Mouse (Mus musculus) monocyte, adult 2 months (primary cell): Measurements from ENCODE around the gene Lrrc8d.
"Not testable (repeated sequence)": the region's sequence is repeated elsewhere in the genome, so short reads cannot be mapped to it uniquely, and the experiment has no call there.

Experiments used
- DNase-seq, 2 experiments: peaks; one replicate each; pipeline ENCODE4 v3.0.0; 2022; ENCODE audit warnings: low spot score in 2 of 2, low read depth in 1 of 2

Gene Lrrc8d

GRCm38 (mm10) chr5:105853271-105853670 lies 153.5 kb downstream of the Lrrc8d start:
- DNase-seq = no peak

DNA sequence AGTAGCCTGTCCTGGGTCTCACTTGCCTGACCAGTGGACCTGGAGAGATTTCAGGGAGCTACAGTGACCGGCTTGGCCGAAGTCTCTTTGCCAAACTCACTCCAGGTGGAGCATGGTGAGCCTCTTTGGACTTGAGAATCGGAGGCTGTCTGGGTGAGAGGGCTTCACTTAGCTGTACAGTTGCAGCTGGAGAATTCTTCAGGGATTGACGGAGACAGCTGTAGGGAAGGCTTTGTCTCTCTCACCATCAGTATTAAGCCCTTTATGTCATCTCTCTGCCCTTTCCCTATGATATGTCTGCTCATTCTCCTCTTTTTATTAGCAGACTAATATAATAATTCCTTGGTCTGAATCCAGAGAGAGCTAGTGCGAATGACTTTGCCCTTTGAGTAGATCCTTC lies 157.7 kb downstream of the Lrrc8d start:
- no peak for DNase-seq

- no peak for DNase-seq
These were observed 159.3 kb downstream of the Lrrc8d start for GRCm38 (mm10) chr5:105858754-105859694.

DNA sequence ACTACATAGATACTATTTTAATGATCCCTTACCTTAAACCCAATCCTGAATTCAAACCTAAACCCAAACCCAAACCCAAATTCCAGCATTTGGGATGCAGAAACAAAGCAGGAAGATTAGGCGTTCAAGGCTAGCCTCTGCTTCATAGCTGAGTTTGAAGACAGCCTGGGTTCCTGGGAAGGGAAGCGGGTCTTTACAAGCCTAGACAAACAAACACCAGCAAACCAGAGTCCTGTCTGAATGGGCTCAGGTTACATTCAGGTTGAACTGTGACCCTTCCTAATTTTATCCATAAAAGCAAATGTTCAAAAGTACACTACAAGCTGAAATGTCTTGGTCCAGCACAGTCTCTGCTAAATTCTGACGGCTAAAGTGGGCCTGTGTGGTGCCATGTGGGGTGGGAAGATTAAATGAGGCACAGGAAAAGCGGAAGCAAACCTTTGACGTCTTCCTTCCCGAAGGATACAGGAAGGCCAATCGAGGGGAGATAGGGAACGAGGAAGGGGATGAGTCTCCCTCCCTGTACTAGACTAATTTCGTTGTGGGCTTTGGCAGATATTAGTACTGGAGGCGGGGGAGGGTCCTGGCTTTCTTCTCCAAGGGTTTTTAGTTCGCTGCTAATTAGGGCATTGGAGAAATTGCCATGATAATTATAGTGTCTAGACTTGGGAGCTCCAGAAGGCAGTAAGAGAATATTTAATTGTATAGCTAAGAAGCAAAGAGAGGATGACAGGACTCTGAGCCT lies 160.1 kb downstream of the Lrrc8d start:
- DNase-seq = no peak

DNA sequence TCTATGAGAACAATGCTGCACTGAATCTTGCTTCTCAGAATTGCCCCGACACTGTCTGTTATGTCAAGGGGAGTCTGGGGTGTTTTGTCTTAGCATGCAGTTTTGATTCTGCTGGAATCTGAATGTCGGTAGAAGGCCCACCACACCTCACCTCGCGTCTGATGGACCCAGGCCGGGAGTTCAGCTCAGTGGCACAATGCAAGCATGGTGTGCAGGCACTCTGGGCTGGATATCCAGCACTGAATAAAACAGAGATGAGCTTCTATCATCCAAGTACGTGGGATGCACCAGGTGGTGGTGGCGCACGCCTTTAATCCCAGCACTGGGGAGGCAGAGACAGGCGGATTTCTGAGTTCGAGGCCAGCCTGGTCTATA lies 160.7 kb downstream of the Lrrc8d start:
- no peak for DNase-seq

- DNase-seq = no peak
These were observed 161.8 kb downstream of the Lrrc8d start for GRCm38 (mm10) chr5:105861616-105862015.

DNA sequence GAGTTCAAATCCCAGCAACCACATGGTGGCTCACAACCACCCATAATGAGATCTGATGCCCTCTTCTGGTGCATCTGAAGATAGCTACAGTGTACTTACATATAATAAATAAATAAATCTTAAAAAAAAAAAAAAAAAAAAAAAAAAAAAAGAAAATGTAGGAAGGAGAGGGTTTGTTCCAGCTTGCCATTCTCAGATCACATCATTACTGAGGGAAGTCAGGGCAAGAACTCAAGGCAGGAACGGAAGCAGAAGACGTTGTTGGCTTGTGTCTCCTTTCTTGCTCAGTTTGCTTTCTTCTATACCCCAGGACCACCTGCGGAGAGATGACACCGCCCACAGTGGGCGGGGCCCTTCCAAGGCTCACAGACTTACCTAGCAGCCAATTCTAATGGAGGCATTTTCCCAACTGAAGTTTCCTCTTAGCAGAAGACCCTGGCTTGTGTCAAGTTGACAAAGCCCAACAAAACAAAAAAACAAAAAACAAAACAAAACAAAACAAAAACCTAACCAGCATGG lies 165.4 kb downstream of the Lrrc8d start:
- not testable (repeated sequence) for DNase-seq

DNA sequence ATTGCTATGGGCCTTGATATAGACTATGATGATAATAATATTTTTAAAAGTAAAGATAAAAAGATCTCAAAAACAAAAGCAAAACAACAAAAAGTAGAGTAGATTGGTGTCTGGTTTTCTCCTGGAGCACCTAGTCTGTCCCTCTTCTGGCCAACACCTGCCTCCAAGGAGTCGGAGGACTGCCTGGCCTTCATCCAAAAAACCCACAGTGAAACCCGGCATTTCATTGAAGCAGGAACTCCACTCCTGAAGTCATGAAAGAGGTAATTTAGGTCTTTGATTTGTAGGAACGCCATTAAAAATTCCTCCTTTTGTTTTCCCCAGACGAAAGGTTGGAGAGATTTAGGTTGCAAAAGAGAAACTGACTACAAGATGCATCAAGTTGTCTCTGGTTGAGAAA lies 167.7 kb downstream of the Lrrc8d start:
- no peak for DNase-seq

- no peak for DNase-seq
These were observed 168.2 kb downstream of the Lrrc8d start for GRCm38 (mm10) chr5:105867841-105868447.

- peak; percentile 20 to 65 for DNase-seq
These were observed 168.8 kb downstream of the Lrrc8d start for GRCm38 (mm10) chr5:105868593-105868992.

- no peak for DNase-seq
These were observed 170.0 kb downstream of the Lrrc8d start for GRCm38 (mm10) chr5:105869739-105870138.

DNA sequence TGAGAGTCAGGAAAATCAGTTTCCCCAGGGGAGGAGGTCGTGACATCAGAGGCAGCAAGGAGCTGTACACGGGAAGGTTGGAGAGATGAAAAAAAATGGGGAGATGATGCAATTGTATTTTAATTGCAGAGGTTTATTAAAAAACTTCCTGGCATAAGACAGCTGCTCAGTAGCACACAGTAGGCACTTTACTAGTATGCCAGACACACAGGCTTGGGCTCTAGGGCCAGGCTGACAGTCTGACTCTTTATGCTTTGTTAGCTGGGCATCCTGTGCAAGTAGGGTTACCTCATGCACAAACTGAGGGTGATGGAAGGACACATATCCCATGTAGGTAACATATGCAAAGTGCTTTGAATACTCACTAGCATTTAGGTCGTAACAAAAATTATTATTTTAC lies 171.4 kb downstream of the Lrrc8d start:
- no peak for DNase-seq

GRCm38 (mm10) chr5:105872176-105872575 lies 172.4 kb downstream of the Lrrc8d start:
- no peak for DNase-seq

DNA sequence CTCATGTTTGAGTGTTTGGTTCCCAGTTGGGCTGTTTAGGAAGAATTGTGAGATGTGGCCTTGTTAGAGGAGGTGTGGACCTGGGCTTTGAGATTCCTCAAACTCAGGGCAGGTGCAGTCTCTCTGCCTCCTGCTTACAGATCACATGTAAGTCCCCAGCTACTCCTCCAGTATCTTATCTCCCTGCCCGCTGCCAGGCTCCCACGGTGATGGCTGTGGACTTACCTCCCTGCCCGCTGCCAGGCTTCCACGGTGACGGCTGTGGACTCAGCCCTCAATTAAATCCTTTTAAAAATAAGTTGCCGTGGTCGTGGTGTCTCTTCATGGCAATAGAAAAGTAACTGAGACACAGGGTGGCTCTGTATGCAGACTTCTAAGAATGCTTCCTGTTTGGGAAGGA lies 173.1 kb downstream of the Lrrc8d start:
- no peak for DNase-seq

DNA sequence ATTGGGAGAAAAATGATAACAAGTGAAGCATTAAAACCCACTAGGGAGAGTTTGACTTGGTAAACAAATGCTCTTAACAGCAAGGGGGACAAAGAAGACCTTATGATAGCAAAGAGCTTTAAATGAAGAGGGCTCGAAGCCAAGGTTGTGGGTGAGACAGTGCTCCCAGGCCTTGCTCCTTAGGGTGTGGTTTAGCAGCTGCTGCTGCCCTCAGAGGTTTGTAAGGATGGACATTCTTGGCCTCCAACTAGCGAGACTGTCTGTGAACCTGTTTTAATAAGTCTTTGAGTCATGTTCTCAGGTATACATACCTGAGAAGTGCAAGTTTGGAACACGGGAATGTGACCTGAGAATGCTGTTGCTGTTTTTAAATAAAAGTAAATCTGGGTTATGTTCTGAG lies 174.0 kb downstream of the Lrrc8d start:
- no peak for DNase-seq

DNA sequence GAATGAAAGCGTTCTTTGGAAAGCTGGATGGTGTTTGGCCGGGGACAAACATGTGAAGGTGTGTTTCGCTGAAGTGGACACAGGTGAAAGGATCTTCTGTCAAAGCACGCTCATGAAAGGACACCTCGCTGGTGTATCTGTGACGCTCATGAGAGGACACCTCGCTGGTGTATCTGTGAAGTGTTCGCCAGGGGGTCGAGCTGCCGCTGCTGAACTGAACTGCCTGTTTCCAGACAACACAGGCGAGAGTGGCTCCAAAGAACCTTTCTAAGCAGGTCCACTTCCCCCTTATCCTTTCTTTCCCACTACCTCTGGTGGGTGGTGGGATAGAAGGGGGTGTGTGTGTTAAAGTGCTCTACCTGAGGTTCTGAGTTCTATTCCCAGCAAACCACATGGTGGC lies 174.7 kb downstream of the Lrrc8d start:
- no peak for DNase-seq

- DNase-seq = peak; percentile 74 to 78
These were observed 176.5 kb downstream of the Lrrc8d start, which contains the start of gene Zfp326 for GRCm38 (mm10) chr5:105876068-105876924. Gene Zfp326 (plus strand): TSS chr5:105876565.

DNA sequence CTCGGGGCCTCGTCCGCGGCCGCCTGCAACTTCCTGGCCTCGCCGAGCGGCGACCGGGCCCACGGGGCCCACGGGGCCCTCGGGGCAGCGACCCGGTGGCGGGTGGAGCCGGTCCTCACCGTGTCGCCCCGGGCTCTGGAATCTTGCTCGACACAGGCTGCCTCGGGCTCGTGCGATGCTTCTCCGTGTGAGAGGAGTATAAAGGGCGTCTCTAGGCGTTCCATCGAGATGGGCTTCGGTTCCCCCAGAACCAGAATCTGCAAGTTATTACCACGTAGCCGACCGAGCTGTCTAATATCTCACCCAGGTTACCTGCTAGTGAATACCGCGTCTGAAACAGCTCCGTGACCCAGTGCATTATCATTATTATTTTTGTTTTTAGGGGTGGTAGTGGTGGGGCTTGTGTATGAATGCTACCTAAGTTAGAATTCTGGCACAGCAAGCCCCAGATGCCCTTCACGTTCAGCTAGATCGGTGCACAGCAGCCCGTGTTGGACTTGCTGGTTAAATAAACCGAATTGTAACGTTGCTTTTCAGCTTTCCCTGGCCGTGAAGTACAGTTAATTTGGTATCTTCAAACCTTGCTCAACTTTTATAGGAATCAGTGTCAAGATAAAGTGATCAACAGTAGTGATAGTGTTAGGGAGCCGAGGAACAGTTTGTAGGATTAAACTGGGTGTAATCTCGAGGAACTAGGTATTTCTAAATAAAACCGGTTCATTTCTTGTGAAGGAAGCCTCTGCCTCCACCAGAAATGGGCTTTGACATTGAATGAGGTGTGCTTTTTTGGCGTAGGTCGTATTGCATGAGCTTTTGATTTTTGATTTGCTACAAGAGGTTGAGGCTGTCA lies 177.4 kb downstream of the Lrrc8d start:
- no peak for DNase-seq
